Mouse (Mus musculus) heart, embryonic 11.5 days (tissue): ENCODE measurements at regions not wholly inside any gene's neighbourhood (a gene's known extent, or its start where the extent isn't known, plus 50 kb on each side); places are given as distances from the start of the nearest gene placed in this dataset.

Source experiments
- ATAC-seq: fragments of 200-750 bp; cut with Nextera tagmentation; replicated peaks from 2 replicates; pipeline ENCODE4 v1.8.0; 2017; ENCODE audit warnings: moderate library complexity; ENCODE audit not compliant: insufficient number of reproducible peaks, low FRiP score, low TSS enrichment
- H3K27ac ChIP-seq: fragments of 300-500 bp; sonication (generic); 2 replicates; pipeline ENCODE4 v1.5.1; 2014; ENCODE audit warnings: mild to moderate bottlenecking, low read depth, low read length
- H3K27me3 ChIP-seq: fragments of 300-500 bp; sonication (generic); 2 replicates; pipeline ENCODE4 v1.6.1; 2014; ENCODE audit warnings: mild to moderate bottlenecking, low read length, mixed read lengths; ENCODE audit not compliant: control insufficient read depth, insufficient read depth
- H3K36me3 ChIP-seq: fragments of 300-500 bp; sonication (generic); 2 replicates; pipeline ENCODE4 v1.6.1; 2014; ENCODE audit warnings: mild to moderate bottlenecking, low read length, moderate library complexity, mixed read lengths; ENCODE audit not compliant: control insufficient read depth, insufficient read depth
- H3K4me1 ChIP-seq: fragments of 300-500 bp; sonication (generic); 2 replicates; pipeline ENCODE4 v1.6.1; 2014; ENCODE audit warnings: low read length; ENCODE audit not compliant: control insufficient read depth, insufficient read depth
- H3K4me2 ChIP-seq: fragments of 300-500 bp; sonication (generic); 2 replicates; pipeline ENCODE4 v1.6.1; 2014; ENCODE audit warnings: mild to moderate bottlenecking, moderate library complexity
- H3K4me3 ChIP-seq: fragments of 300-500 bp; sonication (generic); 2 replicates; pipeline ENCODE4 v1.5.1; 2014; ENCODE audit warnings: low read depth, low read length
- H3K9ac ChIP-seq: fragments of 300-500 bp; sonication (generic); 2 replicates; pipeline ENCODE4 v1.6.1; 2014; ENCODE audit warnings: mild to moderate bottlenecking, low read depth, low read length, moderate library complexity
- H3K9me3 ChIP-seq: fragments of 300-500 bp; sonication (generic); replicated peaks from 2 replicates; pipeline ENCODE4 v1.6.1; 2016; ENCODE audit warnings: low read length; ENCODE audit not compliant: control insufficient read depth
- WGBS: fragments of 180-500 bp; shearing (Covaris S2); extraction: QIAGEN DNeasy Blood & Tissue Kit; methylation state at CpG from one replicate; pipeline ENCODE4 v1.1.7; 2014; ENCODE audit not compliant: insufficient replicate concordance; 5-methylcytosine and 5-hydroxymethylcytosine counted together

DNA sequence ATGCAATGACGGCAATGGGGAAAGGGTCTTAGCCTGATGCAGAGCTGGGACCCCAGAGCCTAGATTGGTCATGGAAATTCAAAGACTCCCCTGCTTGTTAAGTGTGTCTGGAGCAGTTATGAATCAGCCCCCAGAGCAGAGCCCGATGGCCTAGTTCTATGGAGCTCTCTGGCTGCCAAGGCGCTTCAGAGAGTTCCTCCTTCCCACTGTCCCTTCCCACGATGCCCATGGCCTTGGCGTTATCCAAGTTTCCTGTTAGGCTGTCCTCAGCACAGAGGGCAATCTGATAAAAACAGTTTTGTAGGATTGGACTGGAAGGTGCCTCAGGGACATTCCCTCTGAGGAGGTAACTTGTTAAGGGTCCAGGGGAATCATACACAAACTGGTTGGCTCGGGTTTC lies 62.2 kb upstream of the Id2 start:
- peaks cover 16% of the 10 kb centered on the region for H3K4me1 ChIP-seq
- H3K27ac ChIP-seq = no peak overlapping the region
- H3K9ac ChIP-seq = no peak overlapping the region
- H3K9me3 ChIP-seq = no peaks in the 10 kb centered on the region
- 76% methylated on average over 6 of the region's 6 CpGs for WGBS
- no peaks in the 10 kb centered on the region for H3K36me3 ChIP-seq
- H3K27me3 ChIP-seq = no peaks in the 10 kb centered on the region
- no peak overlapping the region for H3K4me3 ChIP-seq
- no peak for ATAC-seq
- no peak overlapping the region for H3K4me2 ChIP-seq

DNA sequence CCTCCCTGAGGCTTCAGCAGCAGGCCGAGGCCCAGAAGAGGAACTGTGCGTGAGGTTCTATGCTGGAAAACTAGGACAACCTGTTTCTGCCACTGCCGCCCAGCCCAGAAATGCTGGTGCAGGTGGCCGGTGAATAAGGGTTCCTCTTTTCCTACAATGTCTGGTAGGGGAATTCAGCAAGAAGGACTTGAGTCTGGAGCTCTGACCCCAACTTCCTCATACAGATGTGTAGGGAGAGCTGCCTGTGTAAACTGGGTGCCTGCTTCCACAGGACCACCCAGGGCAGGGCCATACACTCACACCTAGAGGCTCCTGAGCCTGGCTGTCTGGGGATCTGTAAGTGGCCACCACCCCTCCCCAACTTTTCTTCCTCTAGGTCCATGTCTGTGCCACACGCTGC lies 60.3 kb upstream of the Id2 start:
- Histone ChIP-seq H3K4me2 (no peak overlapping the region), H3K27me3 (no peaks in the 10 kb centered on the region), H3K9me3 (no peaks in the 10 kb centered on the region), H3K4me3 (no peak overlapping the region), H3K36me3 (no peaks in the 10 kb centered on the region), H3K4me1 (peaks cover 8% of the 10 kb centered on the region; the same call in 1 of the 2 replicates), H3K27ac (no peak overlapping the region), H3K9ac (no peak overlapping the region)
- ATAC-seq = no peak
- WGBS = 88% methylated on average over 5 of the region's 5 CpGs

DNA sequence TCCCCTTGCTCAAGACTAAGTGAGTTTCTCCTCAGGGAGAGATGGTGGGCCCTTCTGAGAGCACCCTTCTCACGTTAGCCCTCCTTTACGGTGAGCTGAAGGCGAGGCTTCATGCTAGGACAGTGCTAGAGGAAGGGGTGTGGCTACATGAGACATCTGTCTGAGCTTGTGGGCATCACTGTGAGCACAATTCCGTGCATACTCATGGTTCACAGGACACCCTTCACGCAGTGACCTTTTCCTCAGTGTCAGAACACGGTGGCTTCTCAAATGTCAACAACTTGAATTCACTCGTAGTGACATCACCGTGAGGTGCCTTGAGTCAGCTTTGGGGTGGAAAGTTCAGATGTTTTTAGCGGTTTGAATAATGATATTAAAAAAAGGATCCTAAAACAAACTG lies 58.5 kb upstream of the Id2 start:
- no peak for ATAC-seq
- H3K36me3 ChIP-seq = no peaks in the 10 kb centered on the region
- H3K27ac ChIP-seq = no peak overlapping the region
- H3K4me2 ChIP-seq = no peak overlapping the region
- no peaks in the 10 kb centered on the region for H3K9me3 ChIP-seq
- no peaks in the 10 kb centered on the region for H3K27me3 ChIP-seq
- 0 out of 2 replicates have a peak, but pooled peaks cover 4% of the 10 kb centered on the region for H3K4me1 ChIP-seq
- no peak overlapping the region for H3K9ac ChIP-seq
- WGBS = 54% methylated on average over 9 of the region's 9 CpGs
- no peak overlapping the region for H3K4me3 ChIP-seq

DNA sequence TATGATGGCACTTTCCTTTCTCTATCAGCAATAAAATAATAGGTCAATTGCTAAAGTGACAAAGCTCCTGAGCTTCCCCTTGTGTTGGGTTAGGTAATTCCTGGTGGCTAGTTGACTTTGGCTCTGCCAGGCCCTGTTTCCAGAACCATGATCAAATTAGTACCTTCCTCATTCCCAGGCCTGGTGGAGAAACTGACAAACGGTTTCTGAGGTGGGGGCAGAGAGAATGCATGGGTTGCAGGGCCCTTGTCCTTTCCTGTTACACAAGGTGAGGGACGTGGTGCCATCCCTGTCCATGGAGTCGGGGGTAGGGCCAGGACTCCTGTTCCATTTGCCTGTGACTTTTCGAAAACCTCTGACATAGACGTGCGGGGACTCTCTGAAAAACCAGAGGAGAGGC lies 51.2 kb upstream of the Id2 start:
- WGBS = 79% methylated on average over 6 of the region's 6 CpGs
- H3K9me3 ChIP-seq = no peaks in the 10 kb centered on the region
- H3K4me1 ChIP-seq = no peaks in the 10 kb centered on the region
- no peak for ATAC-seq
- no peaks in the 10 kb centered on the region for H3K36me3 ChIP-seq
- no peak overlapping the region for H3K27ac ChIP-seq
- no peak overlapping the region for H3K4me3 ChIP-seq
- no peak overlapping the region for H3K4me2 ChIP-seq
- H3K9ac ChIP-seq = no peak overlapping the region
- no peaks in the 10 kb centered on the region for H3K27me3 ChIP-seq
